Mouse (Mus musculus): ENCODE measurements around the gene Ap2a1. TPM values are rescaled to one million over a fixed set of nuclear protein-coding genes. Genes with fewer than 3 reads are reported as not detected.
A peak's percentile ranks its signal among the peaks of the same experiment; 100 is the strongest.

The Ap2a1 gene
- polyA plus RNA-seq, 1 experiment from 2014 or later = 113 TPM

DNA sequence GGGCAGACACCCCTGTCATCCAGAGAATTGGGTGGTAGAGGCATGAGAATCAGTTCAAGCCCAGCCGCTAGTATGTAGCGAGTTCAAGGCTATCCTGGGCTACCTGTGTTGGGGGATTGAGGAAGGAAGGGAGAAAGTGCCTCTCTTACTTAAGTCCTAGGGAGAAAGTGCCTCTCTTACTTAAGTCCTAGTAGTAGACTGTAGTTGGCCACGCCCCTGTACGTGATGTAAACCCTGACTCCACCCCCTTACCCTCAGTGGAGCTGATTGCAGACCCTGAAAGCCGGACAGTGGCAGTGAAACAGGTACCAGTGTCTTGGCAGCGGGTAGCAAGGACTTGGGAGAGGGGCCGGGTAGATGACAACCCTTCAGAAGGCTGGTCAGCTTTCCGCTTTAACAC, 71.4 kb downstream of the Ap2a1 start:
- Histone ChIP-seq H3K36me3 (ENCODE audit: control insufficient read depth, insufficient read depth) (peaks cover 11% of the 10 kb centered on the region), H3K9ac (replicated peaks; ENCODE audit: low read depth, low read length) (peak overlapping the region; percentile 79), H3K27me3 (replicated peaks; ENCODE audit: control insufficient read depth, insufficient read depth, low read length) (no peaks in the 10 kb centered on the region), H3K27ac (ENCODE audit: low read length) (no peak overlapping the region), H3K4me2 (ENCODE audit: low read length) (peak overlapping the region; percentile 61), H3K9me3 (ENCODE audit: control insufficient read depth, low read length) (no peaks in the 10 kb centered on the region), H3K4me1 (replicated peaks; ENCODE audit: control insufficient read depth, insufficient read depth, low read length) (peaks cover 44% of the 10 kb centered on the region), H3K4me3 (replicated peaks; ENCODE audit: low read length) (peak overlapping the region; percentile 67)
- 25% methylated on average over 8 of the region's 8 CpGs for whole genome bisulfite sequencing
- no peak for ATAC-seq

DNA sequence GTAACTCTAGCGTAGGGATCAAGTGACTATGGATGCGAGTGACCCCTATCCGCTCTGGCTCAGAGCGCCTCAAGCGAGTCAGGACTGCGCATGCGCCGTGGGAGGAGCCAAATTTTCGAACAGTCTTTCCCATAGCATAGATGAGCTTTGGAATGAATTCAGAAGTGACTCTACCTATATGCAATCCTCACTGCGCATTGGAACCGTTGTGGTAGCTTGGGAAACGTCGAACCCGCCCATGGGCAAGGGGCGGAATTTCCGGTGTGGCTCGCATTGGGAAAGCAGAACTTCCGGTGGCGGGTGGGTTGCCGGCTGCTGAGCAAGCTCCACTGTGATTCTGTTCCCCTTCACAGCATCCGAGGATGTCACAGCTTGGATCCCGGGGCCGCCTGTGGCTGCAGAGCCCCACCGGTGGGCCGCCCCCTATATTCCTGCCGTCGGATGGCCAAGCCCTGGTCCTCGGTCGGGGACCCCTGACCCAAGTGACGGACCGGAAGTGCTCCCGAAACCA, 72.2 kb downstream of the Ap2a1 start, which contains the start of gene Pnkp:
Gene Pnkp, plus strand, starts transcription at position 98 of the 511 bp plus-strand sequence.
- Histone ChIP-seq H3K36me3 (ENCODE audit: control insufficient read depth, insufficient read depth) (peaks cover 4% of the 10 kb centered on the region; the same call in 1 of the 2 replicates), H3K4me3 (replicated peaks; ENCODE audit: low read length) (peak within 1 kb of the TSS; percentile 67), H3K9me3 (ENCODE audit: control insufficient read depth, low read length) (no peaks in the 10 kb centered on the region), H3K4me2 (ENCODE audit: low read length) (peak within 1 kb of the TSS; percentile 61), H3K4me1 (replicated peaks; ENCODE audit: control insufficient read depth, insufficient read depth, low read length) (peaks cover 44% of the 10 kb centered on the region), H3K27me3 (replicated peaks; ENCODE audit: control insufficient read depth, insufficient read depth, low read length) (no peaks in the 10 kb centered on the region), H3K27ac (ENCODE audit: low read length) (peak within 1 kb of the TSS; percentile 87), H3K9ac (replicated peaks; ENCODE audit: low read depth, low read length) (peak within 1 kb of the TSS; percentile 79)
- under 1% methylated on average over 32 of the region's 32 CpGs for WGBS
- ATAC-seq = peak; percentile 69

DNA sequence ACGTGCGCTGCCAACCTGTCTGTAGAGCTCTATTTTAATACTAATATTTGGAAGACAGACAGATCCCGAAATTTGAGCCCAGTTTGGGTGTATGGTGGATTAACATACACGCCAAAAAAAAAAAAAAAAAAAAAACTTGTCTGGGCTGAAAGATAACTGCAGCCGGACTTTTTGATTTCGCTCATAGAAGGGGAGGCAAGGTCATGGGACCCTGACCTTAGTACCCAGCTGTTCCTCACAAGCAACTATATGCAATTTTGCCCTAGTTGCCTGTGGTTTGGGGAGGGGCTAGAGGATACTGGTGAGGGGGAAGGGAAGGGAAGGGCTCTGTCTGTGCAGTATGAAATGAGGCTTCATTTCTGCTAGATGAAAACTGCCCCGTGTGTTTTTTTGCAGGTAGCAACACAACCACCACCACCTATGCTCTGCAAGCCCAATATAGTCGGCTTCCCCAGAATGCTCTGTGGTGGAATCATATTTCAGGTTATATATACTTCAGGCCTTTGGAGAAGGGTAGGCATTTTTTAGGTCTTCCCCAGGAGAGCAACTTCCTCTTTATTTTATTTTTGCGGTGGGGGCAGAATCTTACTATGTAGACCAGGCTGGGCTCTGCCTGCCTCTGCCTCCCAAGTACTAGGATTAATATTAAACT, 72.9 kb downstream of the Ap2a1 start:
- Histone ChIP-seq H3K9ac (replicated peaks; ENCODE audit: low read depth, low read length) (no peak overlapping the region), H3K9me3 (ENCODE audit: control insufficient read depth, low read length) (no peaks in the 10 kb centered on the region), H3K4me1 (replicated peaks; ENCODE audit: control insufficient read depth, insufficient read depth, low read length) (peaks cover 44% of the 10 kb centered on the region), H3K4me2 (ENCODE audit: low read length) (peak overlapping the region; percentile 61), H3K27me3 (replicated peaks; ENCODE audit: control insufficient read depth, insufficient read depth, low read length) (no peaks in the 10 kb centered on the region), H3K27ac (ENCODE audit: low read length) (peak overlapping the region; percentile 87; the same call in 1 of the 2 replicates), H3K36me3 (ENCODE audit: control insufficient read depth, insufficient read depth) (peaks cover 4% of the 10 kb centered on the region; the same call in 1 of the 2 replicates), H3K4me3 (replicated peaks; ENCODE audit: low read length) (peak overlapping the region; percentile 67)
- WGBS = 69% methylated on average over 9 of the region's 9 CpGs
- ATAC-seq = 0 out of 2 replicates have a peak, but pooled peaks have one; percentile 3

DNA sequence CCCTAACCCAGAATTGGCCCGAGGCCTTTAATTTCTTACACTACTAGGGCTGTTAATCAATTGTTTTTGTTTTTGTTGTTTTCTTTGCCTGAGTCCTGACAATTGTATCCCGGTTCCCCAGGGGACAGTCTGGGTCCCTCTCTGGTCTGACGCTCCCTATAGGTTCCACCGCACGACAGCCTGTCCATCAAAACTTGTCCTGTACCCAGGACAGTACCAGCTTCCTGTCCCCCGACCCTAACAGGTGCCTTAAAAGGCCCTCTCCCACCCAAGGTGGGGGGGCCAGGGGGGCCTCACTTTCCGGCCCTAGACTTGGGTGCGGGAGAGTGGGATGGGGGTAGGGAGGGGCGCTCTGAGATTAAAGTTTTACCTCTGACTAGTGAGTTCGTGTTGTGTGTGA, 74.3 kb downstream of the Ap2a1 start:
- Histone ChIP-seq H3K4me3 (replicated peaks; ENCODE audit: low read length) (peak overlapping the region; percentile 50), H3K36me3 (ENCODE audit: control insufficient read depth, insufficient read depth) (peaks cover 4% of the 10 kb centered on the region; the same call in 1 of the 2 replicates), H3K27ac (ENCODE audit: low read length) (peak overlapping the region; percentile 89), H3K9me3 (ENCODE audit: control insufficient read depth, low read length) (no peaks in the 10 kb centered on the region), H3K9ac (replicated peaks; ENCODE audit: low read depth, low read length) (peak overlapping the region; percentile 69), H3K27me3 (replicated peaks; ENCODE audit: control insufficient read depth, insufficient read depth, low read length) (no peaks in the 10 kb centered on the region), H3K4me2 (ENCODE audit: low read length) (peak overlapping the region; percentile 78), H3K4me1 (replicated peaks; ENCODE audit: control insufficient read depth, insufficient read depth, low read length) (peaks cover 47% of the 10 kb centered on the region)
- 31% methylated on average over 10 of the region's 10 CpGs for WGBS
- no peak for ATAC-seq

DNA sequence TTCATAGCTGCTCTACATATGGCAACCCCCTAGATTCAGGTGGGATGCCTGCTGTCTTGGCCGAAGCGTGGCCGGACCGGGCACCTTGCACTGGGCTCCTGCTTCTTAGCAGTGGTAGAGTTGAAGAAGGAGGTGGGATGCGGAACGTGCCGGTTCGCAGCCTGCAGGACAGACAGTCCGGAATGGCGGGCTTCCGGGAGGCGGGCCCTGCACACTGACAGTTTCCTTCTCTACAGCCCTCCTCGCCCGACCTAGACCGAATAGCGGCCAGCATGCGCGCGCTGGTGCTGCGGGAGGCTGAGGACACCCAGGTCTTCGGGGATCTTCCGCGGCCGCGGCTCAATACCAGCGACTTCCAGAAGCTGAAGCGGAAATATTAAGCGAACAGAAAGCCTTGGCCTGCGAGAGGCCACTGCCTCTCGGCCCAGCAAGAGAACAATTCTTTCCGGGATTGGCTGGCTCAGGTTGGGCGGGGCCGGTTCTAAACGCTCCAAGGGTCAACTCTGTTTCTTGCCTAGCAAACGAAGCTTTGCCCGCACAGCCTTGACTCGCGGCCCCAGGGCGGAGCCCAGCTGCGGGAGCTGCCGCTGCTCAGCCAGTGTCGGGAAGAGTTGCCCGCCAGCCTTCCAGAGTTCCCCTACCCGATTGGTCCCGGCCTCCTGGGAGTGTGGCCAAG, 74.8 kb downstream of the Ap2a1 start:
- Histone ChIP-seq H3K4me3 (replicated peaks; ENCODE audit: low read length) (peak overlapping the region; percentile 50), H3K27me3 (replicated peaks; ENCODE audit: control insufficient read depth, insufficient read depth, low read length) (no peaks in the 10 kb centered on the region), H3K36me3 (ENCODE audit: control insufficient read depth, insufficient read depth) (peaks cover 4% of the 10 kb centered on the region; the same call in 1 of the 2 replicates), H3K9ac (replicated peaks; ENCODE audit: low read depth, low read length) (peak overlapping the region; percentile 69), H3K4me1 (replicated peaks; ENCODE audit: control insufficient read depth, insufficient read depth, low read length) (peaks cover 47% of the 10 kb centered on the region), H3K9me3 (ENCODE audit: control insufficient read depth, low read length) (no peaks in the 10 kb centered on the region), H3K27ac (ENCODE audit: low read length) (peak overlapping the region; percentile 89), H3K4me2 (ENCODE audit: low read length) (peak overlapping the region; percentile 78)
- WGBS = 4% methylated on average over 45 of the region's 45 CpGs
- ATAC-seq = peak; percentile 10; the same call in 1 of the 2 replicates

DNA sequence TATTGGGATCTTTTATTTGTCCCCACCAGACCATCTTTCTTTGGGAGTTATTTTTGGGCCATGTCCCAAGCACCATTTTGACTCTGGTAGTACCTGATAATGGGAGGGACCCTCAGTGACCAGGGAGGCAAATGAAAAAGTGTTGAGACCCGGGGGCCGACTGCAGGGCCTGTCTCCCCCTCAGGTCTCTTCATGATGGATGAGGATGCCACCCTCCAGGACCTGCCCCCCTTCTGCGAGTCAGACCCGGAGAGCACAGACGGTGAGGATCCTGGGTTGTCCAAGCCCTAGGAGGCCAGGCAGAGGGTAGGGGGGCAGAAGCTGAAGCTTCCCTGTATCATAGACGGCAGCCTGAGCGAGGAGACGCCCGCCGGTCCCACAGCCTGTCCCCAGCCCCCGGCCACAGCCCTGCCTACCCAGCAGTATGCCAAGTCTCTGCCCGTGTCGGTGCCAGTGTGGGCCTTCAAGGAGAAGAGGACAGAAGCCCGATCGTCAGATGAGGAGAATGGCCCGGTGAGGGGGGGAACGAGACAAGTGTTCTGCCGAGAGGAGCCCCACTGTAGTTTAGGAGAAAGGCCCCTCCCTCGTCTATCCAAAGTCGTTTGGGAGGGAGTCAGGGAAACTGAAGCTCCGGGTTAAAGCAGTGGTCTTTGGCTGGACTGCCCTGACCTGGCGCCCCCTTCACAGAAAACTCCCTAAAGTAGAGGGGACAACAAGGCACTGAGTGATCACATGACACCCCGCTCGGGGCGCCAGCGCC, 75.5 kb downstream of the Ap2a1 start:
- no peaks in the 10 kb centered on the region for H3K27me3 ChIP-seq (replicated peaks; ENCODE audit: control insufficient read depth, insufficient read depth, low read length)
- peak overlapping the region; percentile 89 for H3K27ac ChIP-seq (ENCODE audit: low read length)
- WGBS = 28% methylated on average over 26 of the region's 26 CpGs
- peak overlapping the region; percentile 69 for H3K9ac ChIP-seq (replicated peaks; ENCODE audit: low read depth, low read length)
- H3K36me3 ChIP-seq (ENCODE audit: control insufficient read depth, insufficient read depth) = peaks cover 4% of the 10 kb centered on the region; the same call in 1 of the 2 replicates
- H3K4me1 ChIP-seq (replicated peaks; ENCODE audit: control insufficient read depth, insufficient read depth, low read length) = peaks cover 47% of the 10 kb centered on the region
- peak overlapping the region; percentile 78 for H3K4me2 ChIP-seq (ENCODE audit: low read length)
- H3K4me3 ChIP-seq (replicated peaks; ENCODE audit: low read length) = peak overlapping the region; percentile 50
- no peak for ATAC-seq
- no peaks in the 10 kb centered on the region for H3K9me3 ChIP-seq (ENCODE audit: control insufficient read depth, low read length)

DNA sequence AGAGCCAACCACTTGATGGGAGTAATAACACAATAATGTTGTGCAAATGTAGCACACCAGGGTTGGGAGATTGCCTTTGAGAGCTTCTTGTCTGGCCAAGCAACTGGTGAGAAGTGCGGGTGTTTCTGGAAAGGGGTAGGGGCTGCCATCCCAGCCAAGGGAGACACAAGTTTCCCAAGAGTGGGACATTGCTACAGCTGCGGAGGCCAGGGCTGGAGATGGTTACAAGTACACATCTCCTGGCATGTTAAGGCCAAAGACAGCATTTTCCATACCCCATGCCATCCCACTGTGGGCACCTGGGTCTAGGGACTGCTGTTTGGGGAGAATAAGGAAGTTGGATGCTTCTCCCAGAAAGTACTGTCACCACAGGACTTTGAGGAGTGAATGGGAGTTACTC, 76.2 kb downstream of the Ap2a1 start:
- H3K36me3 ChIP-seq (ENCODE audit: control insufficient read depth, insufficient read depth) = peaks cover 4% of the 10 kb centered on the region; the same call in 1 of the 2 replicates
- H3K4me1 ChIP-seq (replicated peaks; ENCODE audit: control insufficient read depth, insufficient read depth, low read length) = peaks cover 42% of the 10 kb centered on the region
- H3K4me2 ChIP-seq (ENCODE audit: low read length) = no peak overlapping the region
- no peaks in the 10 kb centered on the region for H3K9me3 ChIP-seq (ENCODE audit: control insufficient read depth, low read length)
- WGBS = 90% methylated on average over 2 of the region's 2 CpGs
- ATAC-seq = no peak
- no peak overlapping the region for H3K9ac ChIP-seq (replicated peaks; ENCODE audit: low read depth, low read length)
- H3K27ac ChIP-seq (ENCODE audit: low read length) = no peak overlapping the region
- H3K4me3 ChIP-seq (replicated peaks; ENCODE audit: low read length) = no peak overlapping the region
- no peaks in the 10 kb centered on the region for H3K27me3 ChIP-seq (replicated peaks; ENCODE audit: control insufficient read depth, insufficient read depth, low read length)

DNA sequence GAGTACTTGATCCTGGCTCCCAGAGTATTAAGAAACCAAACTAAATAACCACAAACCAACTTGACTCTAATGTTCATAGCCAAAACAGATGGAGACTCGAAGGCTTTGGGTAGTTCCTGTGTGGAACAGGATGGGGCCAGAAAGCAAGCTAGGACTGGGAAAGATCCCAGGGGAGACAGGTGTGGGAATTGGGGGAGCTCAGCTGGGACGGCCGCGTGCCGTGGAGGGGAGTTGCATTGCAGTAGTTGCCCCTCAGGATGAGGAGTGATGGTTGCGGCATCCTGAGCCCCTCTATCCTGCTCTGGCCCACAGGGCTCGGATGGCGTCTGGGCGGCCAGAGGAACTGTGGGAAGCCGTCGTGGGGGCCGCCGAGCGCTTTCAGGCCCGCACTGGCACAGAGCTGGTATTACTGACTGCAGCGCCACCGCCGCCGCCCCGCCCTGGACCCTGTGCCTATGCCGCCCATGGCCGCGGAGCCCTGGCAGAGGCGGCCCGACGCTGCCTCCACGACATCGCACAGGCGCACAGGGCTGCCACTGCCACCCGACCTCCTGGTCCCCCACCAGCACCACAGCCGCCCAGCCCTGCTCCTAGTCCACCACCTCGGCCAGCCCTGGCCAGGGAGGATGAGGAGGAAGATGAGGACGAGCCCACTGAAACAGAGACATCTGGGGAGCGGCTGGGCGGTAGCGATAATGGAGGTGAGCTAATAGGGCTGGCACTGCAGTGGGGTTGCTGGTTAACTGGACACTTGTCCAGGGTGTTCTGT, 76.9 kb downstream of the Ap2a1 start:
- Histone ChIP-seq H3K27me3 (replicated peaks; ENCODE audit: control insufficient read depth, insufficient read depth, low read length) (no peaks in the 10 kb centered on the region), H3K36me3 (ENCODE audit: control insufficient read depth, insufficient read depth) (peaks cover 4% of the 10 kb centered on the region; the same call in 1 of the 2 replicates), H3K4me1 (replicated peaks; ENCODE audit: control insufficient read depth, insufficient read depth, low read length) (peaks cover 42% of the 10 kb centered on the region), H3K4me2 (ENCODE audit: low read length) (no peak overlapping the region), H3K9me3 (ENCODE audit: control insufficient read depth, low read length) (no peaks in the 10 kb centered on the region), H3K9ac (replicated peaks; ENCODE audit: low read depth, low read length) (no peak overlapping the region), H3K4me3 (replicated peaks; ENCODE audit: low read length) (no peak overlapping the region), H3K27ac (ENCODE audit: low read length) (no peak overlapping the region)
- no peak for ATAC-seq
- 91% methylated on average over 36 of the region's 36 CpGs for WGBS
